Mouse (Mus musculus) heart, adult 18-20 months (tissue): ENCODE data around the gene Arhgdig. TPM values are rescaled to one million over a fixed set of nuclear protein-coding genes. Genes with fewer than 3 reads are reported as not detected.

Experiments used
- DNase-seq, 2 experiments: peaks; one replicate each; pipeline ENCODE4 v3.0.0; 2021 to 2022; ENCODE audit warnings: mixed read lengths in 1 of 2
- long read RNA-seq, 2 experiments: library from polyadenylated mRNA; stranded (forward); transcript quantifications; one replicate each; pipeline ENCODE4 v2.0.0; 2021
- total RNA-seq, 2 experiments: library from RNA; stranded (reverse); gene quantifications; 2 replicates each; pipeline ENCODE4 v1.2.3; 2021

The Arhgdig gene
- total RNA-seq = 1 to 10 TPM in 1 of 2 experiments, under 1 TPM in 1; 0.95 to 1.2 TPM
- long read RNA-seq, experiment 1, partial matches to known transcripts = 0 of 2 reads
- long read RNA-seq, experiment 1, other reads (novel, unspliced or antisense) = 0 of 2 reads
- long read RNA-seq, experiment 2, partial matches to known transcripts = 0 of 1 reads
- long read RNA-seq, experiment 2, other reads (novel, unspliced or antisense) = 0 of 1 reads

GRCm38 (mm10) chr17:26207686-26208085 lies at the start of gene Arhgdig:
TSS of gene Arhgdig (minus strand) at chr17:26207786.
- DNase-seq = no peak

- no peak for DNase-seq
Observed at GRCm38 (mm10) chr17:26255313-26255712, 47.7 kb upstream of the Arhgdig start.

- no peak for DNase-seq
Observed at GRCm38 (mm10) chr17:26253399-26253798, 45.8 kb upstream of the Arhgdig start.

- peak; percentile 97 to 99 for DNase-seq
Observed at GRCm38 (mm10) chr17:26252539-26253251, 45.1 kb upstream of the Arhgdig start, which contains the start of gene Luc7l. TSS of gene Luc7l (plus strand) at chr17:26252896.

GRCm38 (mm10) chr17:26251886-26252538 lies 44.4 kb upstream of the Arhgdig start:
- DNase-seq = no peak

- DNase-seq = peak; percentile 96 to 97
Observed at GRCm38 (mm10) chr17:26244101-26244841, 36.7 kb upstream of the Arhgdig start, which contains the start of gene Fam234a. TSS of gene Fam234a (minus strand) at chr17:26244242.

- DNase-seq = peak; percentile 77 to 82
Observed at GRCm38 (mm10) chr17:26243471-26244100, 36.0 kb upstream of the Arhgdig start.

GRCm38 (mm10) chr17:26240990-26241389 lies 33.4 kb upstream of the Arhgdig start:
- DNase-seq = no peak

GRCm38 (mm10) chr17:26240120-26240790 lies 32.7 kb upstream of the Arhgdig start:
- no peak for DNase-seq

- no peak for DNase-seq
Observed at GRCm38 (mm10) chr17:26239551-26239950, 32.0 kb upstream of the Arhgdig start.

- DNase-seq = no peak
Observed at GRCm38 (mm10) chr17:26237667-26238066, 30.1 kb upstream of the Arhgdig start.

GRCm38 (mm10) chr17:26235077-26235815 lies 27.7 kb upstream of the Arhgdig start:
- DNase-seq = peak; percentile 31 to 39

GRCm38 (mm10) chr17:26234386-26234785 lies 26.8 kb upstream of the Arhgdig start:
- no peak for DNase-seq

GRCm38 (mm10) chr17:26232863-26233262 lies 25.3 kb upstream of the Arhgdig start:
- no peak for DNase-seq

GRCm38 (mm10) chr17:26231156-26231555 lies 23.6 kb upstream of the Arhgdig start:
- DNase-seq = no peak

- no peak for DNase-seq
Observed at GRCm38 (mm10) chr17:26229776-26230175, 22.2 kb upstream of the Arhgdig start.

GRCm38 (mm10) chr17:26225150-26225549 lies 17.6 kb upstream of the Arhgdig start:
- no peak for DNase-seq

- no peak for DNase-seq
Observed at GRCm38 (mm10) chr17:26221508-26221907, 13.9 kb upstream of the Arhgdig start.

- no peak for DNase-seq
Observed at GRCm38 (mm10) chr17:26212681-26213080, 5.1 kb upstream of the Arhgdig start.

GRCm38 (mm10) chr17:26212241-26212640 lies 4.7 kb upstream of the Arhgdig start:
- no peak for DNase-seq

GRCm38 (mm10) chr17:26206392-26206791 lies 1.2 kb downstream of the Arhgdig start:
- no peak for DNase-seq
